Mouse (Mus musculus): ENCODE results near the gene Olfr222.
"Not testable (repeated sequence)": the region's sequence is repeated elsewhere in the genome, so short reads cannot be mapped to it uniquely, and the experiment has no call there.

Olfr222 gene

DNA sequence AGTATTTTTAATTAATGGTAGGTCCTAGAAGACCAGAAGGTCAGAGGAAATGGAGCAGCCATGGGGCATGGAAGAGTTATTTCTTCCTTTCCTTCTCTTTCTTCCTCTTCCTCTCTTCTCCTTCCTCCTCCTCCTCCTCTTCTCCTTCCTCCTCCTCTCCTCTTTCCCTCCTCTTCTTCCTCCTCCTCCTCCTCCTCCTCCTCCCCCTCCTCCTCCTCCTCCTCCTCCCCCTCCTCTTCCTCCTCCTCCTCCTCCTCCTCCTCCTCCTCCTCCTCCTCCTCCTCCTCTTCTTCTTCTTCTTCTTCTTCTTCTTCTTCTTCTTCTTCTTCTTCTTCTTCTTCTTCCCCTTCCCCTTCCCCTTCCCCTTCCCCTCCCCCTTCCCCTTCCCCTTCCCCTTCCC lies at the start of gene Olfr222:
Olfr222 (minus strand) TSS at position 101 of the 400 bp plus-strand sequence.
- DNase-seq (ENCODE audit: low spot score in 2 of 2) = not testable (repeated sequence)

DNA sequence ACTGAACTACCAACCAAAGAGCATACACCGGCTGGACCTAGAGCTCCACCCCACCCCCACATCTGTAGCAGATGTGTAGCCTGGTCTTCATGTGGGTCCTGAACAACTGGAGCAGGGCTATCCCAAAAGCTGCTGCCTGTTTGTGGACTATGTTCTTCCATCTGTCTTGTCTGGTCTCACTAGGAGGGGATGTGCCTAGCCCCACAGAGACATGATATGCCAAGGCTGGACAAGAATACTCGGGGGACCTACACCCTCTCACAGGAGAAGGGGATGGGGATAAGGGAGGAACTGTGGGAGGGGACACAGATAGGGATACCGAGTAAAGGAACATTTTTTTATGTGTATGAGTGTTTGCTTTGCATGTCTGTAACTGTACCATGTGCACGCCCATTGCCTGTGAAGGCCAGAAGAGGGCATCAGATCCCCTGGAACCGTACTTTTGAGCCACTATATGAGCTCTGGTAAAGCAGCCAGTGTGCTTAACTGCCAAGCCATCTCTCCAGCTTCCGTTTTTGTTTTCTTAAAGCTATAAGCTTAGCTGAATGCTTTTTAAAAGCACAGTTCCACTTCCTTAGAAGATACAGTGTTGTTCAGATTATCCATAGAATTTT lies 48.1 kb upstream of the Olfr222 start:
- DNase-seq (ENCODE audit: low spot score in 2 of 2) = peak; percentile 70 to 71

DNA sequence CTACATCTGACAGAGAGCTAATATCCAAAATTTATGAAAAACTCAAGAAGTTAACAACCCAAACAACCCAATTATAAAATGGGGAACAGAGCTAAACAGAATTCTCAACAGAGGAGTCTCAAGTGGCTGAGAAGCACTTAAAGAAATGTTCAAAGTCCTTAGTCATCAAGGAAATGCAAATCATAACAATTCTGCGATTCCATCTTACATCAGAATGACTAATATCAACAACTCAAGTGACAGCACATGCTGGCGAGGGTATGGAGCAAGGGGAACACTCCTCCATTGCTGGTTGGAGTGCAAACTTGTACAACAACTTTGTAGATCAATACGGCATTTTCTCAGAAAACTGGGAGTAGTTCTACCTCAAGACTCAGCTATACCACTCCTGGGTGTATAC lies 46.2 kb upstream of the Olfr222 start:
- no peak for DNase-seq (ENCODE audit: low spot score in 2 of 2)

DNA sequence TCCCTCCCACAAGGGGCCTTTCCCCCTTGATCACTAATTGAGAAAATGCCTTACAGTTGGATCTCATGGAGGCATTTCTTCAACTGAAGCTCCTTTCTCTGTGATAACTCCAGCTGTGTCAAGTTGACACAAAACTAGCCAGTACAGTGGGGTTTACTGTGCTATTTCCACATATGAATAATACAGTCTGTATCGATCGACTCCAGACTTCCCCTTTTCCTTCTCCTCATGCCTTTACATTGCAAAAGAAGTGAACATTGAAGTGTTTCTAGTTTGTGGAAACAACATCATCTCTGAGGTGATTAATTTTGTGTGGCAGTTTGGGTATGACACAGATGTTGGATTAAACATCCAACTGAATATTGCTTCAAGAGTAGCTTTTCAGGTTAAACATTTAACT lies 41.0 kb upstream of the Olfr222 start:
- DNase-seq (ENCODE audit: low spot score in 2 of 2) = not testable (repeated sequence)

DNA sequence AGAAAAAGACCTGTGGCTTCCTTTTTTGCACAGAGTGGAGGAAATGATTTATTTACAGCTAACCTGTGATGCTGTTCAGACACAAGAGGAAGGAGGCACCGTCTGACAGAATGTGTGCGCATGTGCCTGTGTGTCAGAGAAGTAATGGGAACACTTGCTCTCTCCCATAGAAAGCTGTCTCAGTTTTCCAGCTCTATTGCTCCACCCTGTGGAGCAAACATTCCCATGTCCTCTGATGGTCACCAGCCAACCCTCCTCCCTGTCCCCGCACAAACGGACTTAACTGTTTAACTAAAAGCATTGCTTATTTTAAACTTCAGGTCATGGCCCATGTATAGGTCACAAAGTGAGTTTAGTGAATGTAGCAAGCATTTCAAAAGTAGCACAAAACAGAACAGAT lies 38.1 kb upstream of the Olfr222 start:
- DNase-seq (ENCODE audit: low spot score in 2 of 2) = no peak

DNA sequence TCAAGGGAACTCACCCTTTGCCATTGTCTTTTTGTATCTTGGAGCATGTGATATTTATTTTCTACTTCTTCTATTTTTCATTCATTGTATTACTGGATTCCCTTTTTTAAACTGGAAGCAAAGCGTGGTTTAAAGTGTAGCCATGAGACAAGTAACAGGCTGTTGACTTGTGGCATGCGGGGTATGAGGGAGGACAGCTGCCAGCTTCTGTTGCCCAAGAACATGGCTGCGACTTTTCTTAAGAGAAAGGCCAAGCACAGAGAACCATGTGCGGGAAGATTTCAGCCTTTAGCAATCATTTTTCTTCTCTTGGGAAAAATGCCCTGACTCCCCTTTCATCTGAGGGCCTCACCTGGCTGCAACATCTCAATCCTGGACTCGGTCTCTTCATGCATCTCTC lies 35.6 kb upstream of the Olfr222 start:
- no peak for DNase-seq (ENCODE audit: low spot score in 2 of 2)

DNA sequence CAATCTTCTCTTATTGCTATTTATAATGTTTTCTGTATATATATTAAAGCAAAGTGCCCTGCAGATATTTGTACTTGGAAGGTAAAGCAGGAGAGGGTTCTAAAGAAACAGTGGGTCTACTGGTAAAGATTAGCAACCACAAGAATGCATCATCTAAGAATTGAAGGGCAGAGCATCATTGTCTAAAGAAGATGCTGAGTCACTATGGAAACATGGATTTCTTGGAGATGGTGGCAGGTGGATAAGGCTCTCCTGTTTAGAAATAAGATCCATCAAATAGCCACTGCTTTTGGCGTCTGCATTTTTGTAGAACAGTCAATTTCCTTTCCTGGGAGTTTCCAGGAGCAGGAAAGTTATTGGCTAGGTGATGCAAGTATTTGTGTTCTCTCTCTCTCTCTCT lies 26.3 kb upstream of the Olfr222 start:
- no peak for DNase-seq (ENCODE audit: low spot score in 2 of 2)

DNA sequence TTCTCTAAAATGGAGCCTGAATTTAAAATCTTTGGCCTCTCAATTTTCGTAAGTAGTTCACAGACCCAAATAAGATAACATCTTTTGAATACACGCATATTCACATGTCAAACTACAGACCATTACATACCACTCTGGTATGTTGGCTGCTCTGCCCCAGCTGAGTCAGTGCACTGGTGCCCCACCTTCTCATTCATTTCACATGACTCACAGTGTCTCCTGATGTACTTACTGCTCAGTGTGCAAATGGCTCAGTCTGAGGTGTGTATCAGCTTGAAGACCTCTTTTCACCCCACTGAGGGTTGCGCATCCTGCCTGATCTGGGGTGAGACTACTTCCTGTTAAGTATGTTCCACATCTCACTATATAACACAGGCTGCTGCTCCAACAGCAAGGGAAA lies 24.8 kb upstream of the Olfr222 start:
- no peak for DNase-seq (ENCODE audit: low spot score in 2 of 2)

DNA sequence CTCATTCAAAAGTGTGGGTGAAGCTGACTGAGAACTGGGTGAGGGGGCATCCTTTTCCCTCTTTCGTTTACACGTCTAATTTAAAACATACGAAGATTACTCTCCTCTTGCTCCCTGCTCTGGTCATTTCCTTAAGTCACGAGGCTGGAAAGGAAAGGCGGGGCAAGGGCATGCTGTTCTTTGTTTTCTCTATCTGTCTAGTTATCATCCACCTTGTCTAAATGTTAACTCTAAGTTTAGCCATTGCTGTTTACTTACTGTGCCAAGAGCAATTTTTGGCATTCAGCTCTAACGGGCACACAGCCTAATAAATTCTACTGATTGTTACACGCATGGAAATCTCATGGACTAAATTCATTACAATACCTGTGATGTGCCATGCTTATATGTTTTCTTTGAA lies 23.2 kb upstream of the Olfr222 start:
- no peak for DNase-seq (ENCODE audit: low spot score in 2 of 2)

DNA sequence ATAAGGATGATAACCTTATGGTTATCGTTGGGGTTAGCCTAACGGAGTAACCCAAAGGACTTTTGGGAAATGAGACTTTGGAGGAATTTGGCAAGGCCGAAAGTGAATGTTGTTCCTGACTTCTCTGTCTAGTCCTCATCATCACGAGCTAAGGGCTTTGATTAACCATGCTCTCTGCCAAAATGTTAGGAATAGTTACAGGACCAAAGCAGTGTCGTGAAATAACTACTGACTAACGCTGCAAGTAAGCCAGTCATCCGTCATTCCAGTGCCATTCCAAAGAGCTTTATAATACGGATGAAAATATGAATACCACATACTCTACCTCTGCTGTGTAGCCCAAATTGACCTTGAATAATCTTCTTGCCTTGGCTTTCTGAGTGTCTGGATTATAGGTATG lies 20.9 kb upstream of the Olfr222 start:
- no peak for DNase-seq (ENCODE audit: low spot score in 2 of 2)

DNA sequence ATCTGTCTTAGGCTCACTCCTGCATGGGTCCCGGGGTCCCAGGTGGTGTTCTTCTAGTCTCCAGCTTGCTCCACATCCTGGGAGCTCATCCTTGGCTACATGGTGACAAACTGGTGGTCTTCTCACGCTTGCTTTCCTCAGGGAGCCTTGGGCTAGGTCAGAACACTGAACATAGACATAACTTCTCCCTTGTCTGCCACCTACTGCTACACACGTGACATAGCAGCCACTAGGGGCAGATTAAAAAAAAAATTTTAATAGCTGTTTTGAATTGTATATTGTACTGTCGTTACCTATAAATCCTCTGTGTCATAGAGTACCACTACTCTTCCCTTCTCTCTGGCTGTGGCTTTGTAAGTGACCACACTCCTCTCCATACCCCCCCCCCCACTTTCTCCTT lies 20.1 kb upstream of the Olfr222 start:
- DNase-seq (ENCODE audit: low spot score in 2 of 2) = peak in 1 of 2 experiments; percentile 13

DNA sequence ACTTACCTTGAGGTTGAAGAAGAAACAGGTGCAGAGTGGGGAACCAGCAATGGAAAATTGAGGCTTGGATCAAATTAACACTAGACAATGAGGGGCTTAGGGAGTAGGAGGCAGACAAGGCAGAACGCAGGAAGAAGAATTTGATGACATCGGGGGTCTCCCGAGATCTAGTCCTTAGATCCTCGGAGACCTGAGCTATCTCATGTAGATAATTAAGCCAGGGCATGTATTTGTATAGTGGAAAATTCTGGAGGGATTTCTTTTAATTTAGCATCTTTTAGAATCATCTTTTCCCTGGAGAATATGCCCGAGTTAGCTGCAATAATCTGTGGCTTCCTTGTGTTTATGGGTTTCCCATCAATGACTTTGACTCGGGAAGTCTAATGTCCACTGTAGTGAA lies 17.2 kb upstream of the Olfr222 start, which contains the start of gene Olfr223:
Olfr223 (minus strand) TSS at position 101 of the 400 bp plus-strand sequence.
- DNase-seq (ENCODE audit: low spot score in 2 of 2) = no peak

DNA sequence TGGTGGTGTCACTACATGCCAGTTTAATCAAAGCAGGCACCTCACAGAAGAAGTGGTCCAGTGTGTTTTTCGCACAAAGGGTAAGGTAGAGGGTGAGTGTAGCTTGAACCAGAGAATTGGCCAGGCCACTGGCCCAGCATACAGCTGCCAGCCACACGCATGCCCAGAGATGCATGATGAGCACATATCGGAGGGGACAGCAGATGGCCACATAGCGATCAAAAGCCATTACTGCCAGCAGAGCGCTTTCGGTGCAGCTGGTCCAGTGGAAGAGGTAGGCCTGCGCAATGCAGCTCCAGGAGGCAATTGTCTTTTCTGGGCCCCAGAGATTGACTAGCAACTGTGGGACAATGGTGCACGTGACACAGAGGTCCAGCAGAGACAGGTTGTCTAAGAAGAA lies 13.5 kb upstream of the Olfr222 start:
- DNase-seq (ENCODE audit: low spot score in 2 of 2) = no peak

DNA sequence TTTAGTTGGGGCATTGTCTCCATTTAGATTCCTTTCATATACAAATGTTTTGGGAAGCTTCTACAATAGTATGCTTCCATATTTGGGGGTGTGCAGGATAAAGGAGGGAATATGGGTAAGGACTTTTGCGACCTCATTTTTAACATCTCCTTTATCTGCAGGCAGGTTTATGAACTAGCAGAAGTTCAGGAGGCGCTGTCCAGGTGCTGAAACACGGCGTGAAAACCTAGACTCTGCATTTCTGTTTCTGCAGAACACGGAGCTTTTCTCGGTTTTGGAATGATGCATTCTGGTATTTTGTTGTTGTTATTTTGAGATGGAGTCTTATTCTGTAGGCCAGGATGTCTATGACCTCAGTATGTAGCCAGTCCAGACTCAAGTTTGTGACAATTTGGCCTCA lies 8.5 kb upstream of the Olfr222 start:
- peak in 1 of 2 experiments; percentile 19 for DNase-seq (ENCODE audit: low spot score in 2 of 2)

DNA sequence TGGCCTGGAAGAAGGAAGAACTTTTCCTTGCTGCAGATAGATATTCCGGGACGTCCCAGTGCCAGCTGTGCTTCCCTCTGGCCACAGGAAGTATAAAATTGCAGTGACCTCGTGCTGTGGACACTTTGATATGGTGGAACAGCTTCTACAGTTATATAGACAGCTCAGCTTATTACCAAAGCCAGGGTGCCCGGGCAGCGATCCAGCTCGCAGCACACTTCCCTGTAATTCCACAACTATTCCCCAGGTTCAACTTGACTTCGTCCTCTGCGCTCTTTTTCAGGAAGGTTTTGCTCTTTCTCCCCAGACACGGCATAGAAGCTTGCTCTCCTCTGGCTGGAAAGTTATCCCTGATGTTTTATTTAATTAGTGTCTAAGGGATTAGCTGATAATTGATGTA lies 309 bp downstream of the Olfr222 start:
- no peak for DNase-seq (ENCODE audit: low spot score in 2 of 2)

DNA sequence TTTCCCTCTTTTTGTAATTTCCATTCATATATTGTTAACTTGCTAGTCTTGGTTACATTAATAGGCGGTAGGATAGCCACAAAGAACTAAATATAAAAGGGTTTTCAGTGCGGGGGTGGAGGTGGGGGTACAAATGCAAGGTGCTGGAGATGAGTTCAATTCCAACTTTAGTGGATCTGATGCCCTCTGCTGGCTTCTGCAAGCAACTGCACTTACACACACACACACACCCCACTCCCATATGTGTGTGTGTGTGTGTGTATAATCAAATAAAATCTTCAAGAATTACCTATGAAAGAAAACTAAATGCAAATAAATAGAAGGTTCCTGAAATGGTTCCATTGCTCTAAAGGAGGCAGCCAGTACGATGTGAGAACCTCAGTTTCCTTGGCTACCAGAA lies 6.7 kb downstream of the Olfr222 start:
- DNase-seq (ENCODE audit: low spot score in 2 of 2) = no peak

DNA sequence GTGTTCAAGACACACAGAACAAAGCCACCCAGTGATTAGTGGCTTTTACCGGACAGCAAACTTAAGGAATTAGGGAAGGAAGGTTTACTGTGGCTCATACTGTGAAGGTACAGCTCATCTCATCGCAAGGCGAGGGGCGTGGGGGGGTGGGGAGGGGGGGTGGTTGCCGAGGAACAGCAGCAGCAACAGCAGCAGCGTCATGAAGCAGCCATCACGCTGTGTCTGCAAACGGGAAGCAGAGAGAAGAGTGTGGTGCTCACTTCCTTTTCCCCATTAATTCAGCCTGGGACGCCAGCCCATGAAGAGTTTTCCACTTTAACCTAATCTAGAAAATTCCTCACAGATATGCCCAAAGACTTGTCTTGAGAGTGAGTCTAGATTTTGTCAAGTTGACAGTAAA lies 13.2 kb downstream of the Olfr222 start:
- no peak for DNase-seq (ENCODE audit: low spot score in 2 of 2)

DNA sequence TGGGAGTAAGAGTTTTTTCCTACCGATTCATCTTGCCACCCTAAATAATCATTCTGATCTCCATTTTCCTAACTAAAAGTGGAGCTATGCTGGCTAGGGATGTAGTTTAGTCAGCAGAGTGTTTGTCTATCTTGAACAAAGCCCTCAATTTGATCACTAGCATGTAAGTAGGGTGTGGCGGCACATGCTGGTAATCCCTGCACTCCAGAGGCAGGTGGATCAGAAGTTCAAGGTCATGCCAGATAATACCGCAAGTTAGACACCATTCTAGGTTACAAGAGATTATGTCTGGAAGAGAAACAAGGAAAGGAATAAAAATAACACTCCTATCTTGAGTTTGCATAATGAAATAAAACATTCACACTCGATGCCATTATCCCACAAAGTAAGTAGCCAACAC lies 13.7 kb downstream of the Olfr222 start:
- no peak for DNase-seq (ENCODE audit: low spot score in 2 of 2)

DNA sequence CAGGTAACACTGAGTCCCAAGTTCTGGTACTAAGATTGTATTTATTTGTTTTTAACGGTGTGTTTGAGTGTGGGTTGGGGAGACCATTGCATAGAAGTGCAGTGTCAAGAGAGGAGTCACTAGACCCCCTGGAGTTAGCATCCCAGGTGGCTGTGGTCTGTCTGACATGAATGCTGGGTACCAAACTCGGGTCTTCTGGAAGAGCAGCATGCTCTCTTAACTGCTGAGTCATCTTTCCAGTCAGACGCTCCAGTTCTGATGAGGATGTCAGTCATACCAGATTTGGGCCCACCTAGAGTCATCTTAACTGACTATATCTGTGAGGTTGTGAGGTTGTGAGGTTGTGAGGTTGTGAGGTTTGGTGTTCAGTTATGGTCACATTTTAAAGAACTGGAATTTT lies 15.1 kb downstream of the Olfr222 start:
- no peak for DNase-seq (ENCODE audit: low spot score in 2 of 2)

DNA sequence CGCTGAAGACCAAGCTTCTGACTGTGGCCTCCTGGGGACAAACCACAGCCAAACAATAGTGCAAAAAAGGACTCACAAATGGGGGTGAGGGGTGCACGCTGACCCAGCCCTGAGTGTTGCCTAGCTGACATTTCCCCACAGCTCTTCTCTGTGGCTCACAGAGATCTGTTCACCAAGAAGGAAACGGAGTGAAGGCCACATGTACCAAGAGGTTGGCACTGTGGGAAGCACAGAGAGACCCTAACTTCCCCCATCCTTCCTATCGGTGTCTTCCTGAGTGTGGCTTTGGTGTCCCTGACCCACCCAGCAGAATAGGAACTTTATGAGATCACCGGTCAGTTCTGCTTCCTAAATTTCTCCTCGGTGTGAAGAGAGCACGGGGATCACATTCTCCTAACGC lies 21.5 kb downstream of the Olfr222 start:
- no peak for DNase-seq (ENCODE audit: low spot score in 2 of 2)

DNA sequence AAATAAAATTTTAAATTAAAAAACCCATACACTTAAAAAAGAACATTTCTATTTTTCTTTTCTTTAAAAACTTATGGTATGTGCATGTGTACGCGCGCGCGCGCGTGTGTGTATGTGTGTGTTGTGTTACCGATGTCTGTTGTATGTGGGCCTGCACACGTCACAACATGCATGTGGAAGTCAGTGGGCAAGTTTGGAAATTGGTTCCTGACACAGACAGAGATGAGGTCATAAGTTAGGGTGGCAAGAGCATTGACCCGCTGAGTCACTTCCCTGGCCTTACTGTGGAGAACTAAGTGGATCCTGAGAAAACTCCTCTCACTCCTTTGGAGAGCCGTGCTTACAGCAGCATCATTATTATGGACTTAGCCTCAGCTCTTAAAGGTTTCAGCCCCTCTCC lies 21.9 kb downstream of the Olfr222 start:
- no peak for DNase-seq (ENCODE audit: low spot score in 2 of 2)

DNA sequence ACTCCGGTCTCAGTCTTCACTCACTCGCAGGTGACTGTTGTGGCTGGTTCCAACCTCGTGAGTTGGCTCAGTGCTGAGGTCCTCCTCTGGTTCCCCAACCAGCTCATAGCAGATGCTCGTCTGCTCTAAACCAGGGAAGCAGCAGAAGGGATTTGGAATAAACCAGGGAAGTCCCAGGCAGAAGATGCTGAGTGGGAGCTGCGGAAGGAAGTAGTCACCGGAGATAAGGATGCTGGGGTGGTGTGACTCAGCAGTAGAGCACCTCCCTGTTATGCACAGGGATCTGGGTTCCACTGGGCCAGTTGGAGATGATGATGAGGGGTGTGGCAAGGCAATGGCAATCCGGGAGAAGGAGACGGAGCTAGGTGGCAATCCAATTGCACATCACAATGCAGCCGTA lies 32.0 kb downstream of the Olfr222 start:
- no peak for DNase-seq (ENCODE audit: low spot score in 2 of 2)

DNA sequence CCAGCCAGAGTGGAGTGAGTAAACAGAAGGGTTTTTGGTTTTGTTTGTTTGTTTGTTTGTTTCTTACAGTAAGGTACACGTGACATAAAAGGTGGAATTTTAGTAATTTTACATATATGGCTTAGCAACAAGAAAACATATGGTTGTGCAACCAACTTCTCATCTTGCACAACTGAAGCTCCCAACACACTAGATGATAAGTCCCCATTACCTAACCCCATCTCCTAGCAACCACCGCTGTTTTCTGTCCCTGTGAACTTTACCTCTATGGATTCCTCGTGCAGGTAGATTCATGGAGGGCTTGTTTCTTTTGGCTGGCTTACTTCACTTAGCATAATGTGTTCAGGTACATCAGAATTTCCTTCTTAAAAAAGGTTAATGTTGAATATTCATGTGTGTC lies 32.7 kb downstream of the Olfr222 start:
- DNase-seq (ENCODE audit: low spot score in 2 of 2) = no peak

DNA sequence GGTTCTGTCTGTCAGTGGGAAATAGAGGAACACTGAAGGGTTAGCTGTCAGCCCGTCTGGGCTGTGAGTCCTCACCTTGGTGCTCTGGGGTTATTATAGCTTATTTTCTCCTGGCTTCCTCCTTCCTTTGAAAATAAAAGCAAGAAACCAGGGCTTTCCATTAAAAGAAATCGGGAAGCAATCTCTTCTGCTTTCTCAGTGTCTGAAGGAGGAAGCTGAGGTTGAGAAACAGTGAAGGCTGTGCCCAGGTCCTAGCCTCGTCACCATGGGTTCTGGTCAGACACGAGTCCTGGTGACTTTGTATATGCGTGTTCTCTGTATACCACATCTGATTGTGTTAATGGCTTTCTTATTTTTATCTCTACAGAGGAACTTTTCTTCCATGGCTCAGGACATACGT lies 33.6 kb downstream of the Olfr222 start:
- no peak for DNase-seq (ENCODE audit: low spot score in 2 of 2)

All from thymus, postnatal 10 days (tissue).